Mouse (Mus musculus) megakaryocyte, embryonic 14.5 days (primary cell): ENCODE measurements around the gene Gm13271. TPM values are rescaled to one million over a fixed set of nuclear protein-coding genes. Genes with fewer than 3 reads are reported as not detected.
"Not testable (repeated sequence)": the region's sequence is repeated elsewhere in the genome, so short reads cannot be mapped to it uniquely, and the experiment has no call there.

Experiments used
- H3K27me3 ChIP-seq: replicated peaks from 2 replicates; pipeline ENCODE3; 2012; ENCODE audit warnings: inconsistent platforms
- H3K36me3 ChIP-seq: replicated peaks from 2 replicates; pipeline ENCODE3; 2012; ENCODE audit warnings: low read length, inconsistent platforms, mixed read lengths
- H3K4me1 ChIP-seq: 2 replicates; pipeline ENCODE4 v1.6.1; 2012; ENCODE audit warnings: inconsistent platforms
- H3K4me3 ChIP-seq: replicated peaks from 2 replicates; pipeline ENCODE3; 2012; ENCODE audit warnings: moderate library complexity, mild to moderate bottlenecking, inconsistent platforms
- H3K9me3 ChIP-seq: 2 replicates; pipeline ENCODE4 v1.6.1; 2012; ENCODE audit warnings: inconsistent platforms
- polyA plus RNA-seq: library from polyadenylated mRNA; stranded (reverse); fragments of >175 nt; gene quantifications from 2 replicates; pipeline ENCODE4 v1.2.3, GENCODE M21; 2012; ENCODE audit warnings: low replicate concordance; ENCODE audit not compliant: insufficient read depth

The Gm13271 gene
- polyA plus RNA-seq, 1 experiment = not detected

DNA sequence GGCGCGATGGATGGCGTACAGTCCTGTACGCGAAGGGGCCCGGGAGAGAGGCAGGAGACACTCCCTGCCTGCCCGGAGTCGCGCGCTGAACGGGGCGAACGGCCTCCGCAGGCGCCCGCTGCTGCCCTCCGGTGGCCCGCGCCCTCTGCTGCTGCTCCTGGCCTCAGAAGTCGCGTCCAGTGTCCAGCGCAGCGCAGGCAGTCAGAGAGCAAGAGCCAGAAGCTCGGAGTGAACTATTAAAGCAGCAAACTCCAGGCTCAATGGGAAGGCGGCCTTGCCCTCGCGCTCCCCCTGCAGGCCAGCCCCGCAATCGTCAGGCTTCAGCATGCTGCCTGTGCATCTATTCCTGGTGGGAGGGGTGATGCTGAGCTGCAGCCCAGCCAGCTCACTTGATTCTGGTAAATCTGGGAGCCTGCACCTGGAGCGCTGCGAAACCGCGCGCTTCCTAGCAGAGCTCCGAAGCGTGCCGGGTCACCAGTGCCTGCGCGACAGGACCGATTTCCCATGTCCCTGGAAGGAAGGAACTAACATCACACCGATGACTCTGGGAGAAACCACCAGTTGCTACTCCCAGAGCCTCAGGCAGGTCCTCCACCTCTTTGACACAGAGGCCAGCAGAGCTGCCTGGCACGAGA lies 8.8 kb downstream of the Gm13271 start:
- not testable (repeated sequence) for H3K4me1 ChIP-seq, H3K9me3 ChIP-seq, H3K4me3 ChIP-seq, H3K36me3 ChIP-seq, H3K27me3 ChIP-seq

GRCm38 (mm10) chr4:88773534-88773933 lies 18.9 kb downstream of the Gm13271 start, which contains the start of gene Gm13290:
TSS of gene Gm13290 (plus strand) at chr4:88773834.
- not testable (repeated sequence) for H3K4me1 ChIP-seq, H3K36me3 ChIP-seq, H3K27me3 ChIP-seq, H3K9me3 ChIP-seq, H3K4me3 ChIP-seq

DNA sequence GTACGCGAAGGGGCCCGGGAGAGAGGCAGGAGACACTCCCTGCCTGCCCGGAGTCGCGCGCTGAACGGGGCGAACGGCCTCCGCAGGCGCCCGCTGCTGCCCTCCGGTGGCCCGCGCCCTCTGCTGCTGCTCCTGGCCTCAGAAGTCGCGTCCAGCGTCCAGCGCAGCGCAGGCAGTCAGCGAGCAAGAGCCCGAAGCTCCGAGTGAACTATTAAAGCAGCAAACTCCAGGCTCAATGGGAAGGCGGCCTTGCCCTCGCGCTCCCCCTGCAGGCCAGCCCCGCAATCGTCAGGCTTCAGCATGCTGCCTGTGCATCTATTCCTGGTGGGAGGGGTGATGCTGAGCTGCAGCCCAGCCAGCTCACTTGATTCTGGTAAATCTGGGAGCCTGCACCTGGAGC lies 22.0 kb downstream of the Gm13271 start, which contains the start of gene Gm13289:
Gm13289 (plus strand) TSS at position 301 of the 400 bp plus-strand sequence.
- not testable (repeated sequence) for H3K27me3 ChIP-seq, H3K36me3 ChIP-seq, H3K4me3 ChIP-seq, H3K4me1 ChIP-seq, H3K9me3 ChIP-seq

- H3K4me3 ChIP-seq, H3K36me3 ChIP-seq, H3K4me1 ChIP-seq, H3K27me3 ChIP-seq, H3K9me3 ChIP-seq: not testable (repeated sequence)
Observed at GRCm38 (mm10) chr4:88779550-88779949, 24.9 kb downstream of the Gm13271 start, which contains the start of gene Gm13272. TSS of gene Gm13272 (plus strand) at chr4:88779850.

- H3K9me3 ChIP-seq, H3K36me3 ChIP-seq, H3K4me1 ChIP-seq: not testable (repeated sequence)
Observed at GRCm38 (mm10) chr4:88780320-88780719, 25.7 kb downstream of the Gm13271 start.

GRCm38 (mm10) chr4:88781831-88782230 lies 27.2 kb downstream of the Gm13271 start, which contains the start of gene Ifnz:
TSS of gene Ifnz (plus strand) at chr4:88782131.
- H3K36me3 ChIP-seq, H3K27me3 ChIP-seq, H3K9me3 ChIP-seq, H3K4me1 ChIP-seq, H3K4me3 ChIP-seq: not testable (repeated sequence)

More at GRCm38 (mm10) chr4:88780320-88780719, 25.7 kb downstream of the Gm13271 start:
- not testable (repeated sequence) for H3K4me3 ChIP-seq, H3K27me3 ChIP-seq

DNA sequence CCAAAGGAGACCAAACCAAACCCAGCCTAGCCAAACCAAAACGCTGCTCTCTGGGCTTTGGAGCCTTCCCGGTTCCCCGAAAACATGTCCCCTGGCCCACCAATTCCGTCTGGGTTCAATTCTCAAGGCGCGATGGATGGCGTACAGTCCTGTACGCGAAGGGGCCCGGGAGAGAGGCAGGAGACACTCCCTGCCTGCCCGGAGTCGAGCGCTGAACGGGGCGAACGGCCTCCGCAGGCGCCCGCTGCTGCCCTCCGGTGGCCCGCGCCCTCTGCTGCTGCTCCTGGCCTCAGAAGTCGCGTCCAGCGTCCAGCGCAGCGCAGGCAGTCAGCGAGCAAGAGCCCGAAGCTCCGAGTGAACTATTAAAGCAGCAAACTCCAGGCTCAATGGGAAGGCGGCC lies 27.7 kb downstream of the Gm13271 start:
- H3K27me3 ChIP-seq, H3K4me3 ChIP-seq, H3K36me3 ChIP-seq, H3K4me1 ChIP-seq, H3K9me3 ChIP-seq: not testable (repeated sequence)

- not testable (repeated sequence) for H3K27me3 ChIP-seq, H3K9me3 ChIP-seq, H3K4me1 ChIP-seq
Observed at GRCm38 (mm10) chr4:88785409-88785808, 30.7 kb downstream of the Gm13271 start, which contains the start of gene Gm13276. TSS of gene Gm13276 (plus strand) at chr4:88785709.

GRCm38 (mm10) chr4:88788402-88788801 lies 33.7 kb downstream of the Gm13271 start, which contains the start of gene Gm13277:
TSS of gene Gm13277 (plus strand) at chr4:88788632.
- not testable (repeated sequence) for H3K4me3 ChIP-seq, H3K36me3 ChIP-seq, H3K27me3 ChIP-seq, H3K4me1 ChIP-seq, H3K9me3 ChIP-seq

More at GRCm38 (mm10) chr4:88785409-88785808, 30.7 kb downstream of the Gm13271 start, which contains the start of gene Gm13276:
- not testable (repeated sequence) for H3K36me3 ChIP-seq, H3K4me3 ChIP-seq

GRCm38 (mm10) chr4:88791250-88791649 lies 36.6 kb downstream of the Gm13271 start, which contains the start of gene Gm13278:
TSS of gene Gm13278 (plus strand) at chr4:88791550.
- H3K4me1 ChIP-seq, H3K4me3 ChIP-seq, H3K36me3 ChIP-seq, H3K27me3 ChIP-seq, H3K9me3 ChIP-seq: not testable (repeated sequence)

DNA sequence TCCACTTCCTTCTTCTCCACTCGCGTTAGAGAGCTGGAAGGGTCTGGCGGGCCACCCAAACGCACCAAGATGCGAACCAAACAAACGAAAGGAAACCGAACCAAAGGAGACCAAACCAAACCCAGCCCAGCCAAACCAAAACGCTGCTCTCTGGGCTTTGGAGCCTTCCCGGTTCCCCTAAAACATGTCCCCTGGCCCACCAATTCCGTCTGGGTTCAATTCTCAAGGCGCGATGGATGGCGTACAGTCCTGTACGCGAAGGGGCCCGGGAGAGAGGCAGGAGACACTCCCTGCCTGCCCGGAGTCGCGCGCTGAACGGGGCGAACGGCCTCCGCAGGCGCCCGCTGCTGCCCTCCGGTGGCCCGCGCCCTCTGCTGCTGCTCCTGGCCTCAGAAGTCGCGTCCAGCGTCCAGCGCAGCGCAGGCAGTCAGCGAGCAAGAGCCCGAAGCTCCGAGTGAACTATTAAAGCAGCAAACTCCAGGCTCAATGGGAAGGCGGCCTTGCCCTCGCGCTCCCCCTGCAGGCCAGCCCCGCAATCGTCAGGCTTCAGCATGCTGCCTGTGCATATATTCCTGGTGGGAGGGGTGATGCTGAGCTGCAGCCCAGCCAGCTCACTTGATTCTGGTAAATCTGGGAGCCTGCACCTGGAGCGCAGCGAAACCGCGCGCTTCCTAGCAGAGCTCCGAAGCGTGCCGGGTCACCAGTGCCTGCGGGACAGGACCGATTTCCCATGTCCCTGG lies 39.4 kb downstream of the Gm13271 start, which contains the start of gene Gm13275:
Gm13275 (plus strand) TSS at position 552 of the 740 bp plus-strand sequence.
- not testable (repeated sequence) for H3K4me3 ChIP-seq, H3K9me3 ChIP-seq, H3K36me3 ChIP-seq, H3K4me1 ChIP-seq, H3K27me3 ChIP-seq

DNA sequence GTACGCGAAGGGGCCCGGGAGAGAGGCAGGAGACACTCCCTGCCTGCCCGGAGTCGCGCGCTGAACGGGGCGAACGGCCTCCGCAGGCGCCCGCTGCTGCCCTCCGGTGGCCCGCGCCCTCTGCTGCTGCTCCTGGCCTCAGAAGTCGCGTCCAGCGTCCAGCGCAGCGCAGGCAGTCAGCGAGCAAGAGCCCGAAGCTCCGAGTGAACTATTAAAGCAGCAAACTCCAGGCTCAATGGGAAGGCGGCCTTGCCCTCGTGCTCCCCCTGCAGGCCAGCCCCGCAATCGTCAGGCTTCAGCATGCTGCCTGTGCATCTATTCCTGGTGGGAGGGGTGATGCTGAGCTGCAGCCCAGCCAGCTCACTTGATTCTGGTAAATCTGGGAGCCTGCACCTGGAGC lies 42.4 kb downstream of the Gm13271 start, which contains the start of gene Gm13279:
Gm13279 (plus strand) TSS at position 301 of the 400 bp plus-strand sequence.
- not testable (repeated sequence) for H3K9me3 ChIP-seq, H3K36me3 ChIP-seq, H3K27me3 ChIP-seq, H3K4me3 ChIP-seq, H3K4me1 ChIP-seq

DNA sequence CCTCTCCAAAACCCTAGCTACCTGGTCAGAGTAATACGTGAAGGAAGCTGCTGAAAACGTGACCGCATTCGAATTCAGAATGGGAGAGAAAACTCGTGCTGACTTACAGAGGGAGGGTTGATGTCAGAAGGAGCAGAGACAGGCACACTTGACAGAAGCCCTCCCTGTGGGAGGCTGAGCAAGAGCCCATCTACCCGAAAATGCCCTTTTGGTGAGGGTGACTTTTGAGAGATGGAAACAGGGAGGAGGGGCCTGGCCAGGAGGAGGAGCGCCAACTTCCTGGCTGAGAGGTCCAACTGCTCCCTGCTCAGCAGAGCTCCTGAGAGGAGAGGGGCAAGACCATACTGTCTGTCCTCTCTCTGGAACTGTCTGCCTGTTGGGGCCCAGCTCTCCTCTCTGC lies 44.7 kb downstream of the Gm13271 start, which contains the start of gene Gm13285:
Gm13285 (plus strand) TSS at position 301 of the 400 bp plus-strand sequence.
- not testable (repeated sequence) for H3K4me3 ChIP-seq, H3K4me1 ChIP-seq, H3K9me3 ChIP-seq, H3K27me3 ChIP-seq, H3K36me3 ChIP-seq

- H3K36me3 ChIP-seq, H3K27me3 ChIP-seq, H3K4me3 ChIP-seq, H3K9me3 ChIP-seq, H3K4me1 ChIP-seq: not testable (repeated sequence)
Observed at GRCm38 (mm10) chr4:88802954-88803353, 48.3 kb downstream of the Gm13271 start, which contains the start of gene Gm13287. TSS of gene Gm13287 (plus strand) at chr4:88803254.
